Mouse (Mus musculus) gastrocnemius, adult 8-10 months (tissue): ENCODE measurements around the gene Krtap9-5. TPM values are rescaled to one million over a fixed set of nuclear protein-coding genes. Genes with fewer than 3 reads are reported as not detected.

Experiments used
- DNase-seq, 2 experiments: peaks; one replicate each; pipeline ENCODE4 v3.0.0; 2022; ENCODE audit warnings: low spot score in 2 of 2
- total RNA-seq, 4 experiments: library from RNA; stranded (reverse); gene quantifications; 2 replicates each; pipeline ENCODE4 v1.2.4; 2022

Gene Krtap9-5
- total RNA-seq = not detected

DNA sequence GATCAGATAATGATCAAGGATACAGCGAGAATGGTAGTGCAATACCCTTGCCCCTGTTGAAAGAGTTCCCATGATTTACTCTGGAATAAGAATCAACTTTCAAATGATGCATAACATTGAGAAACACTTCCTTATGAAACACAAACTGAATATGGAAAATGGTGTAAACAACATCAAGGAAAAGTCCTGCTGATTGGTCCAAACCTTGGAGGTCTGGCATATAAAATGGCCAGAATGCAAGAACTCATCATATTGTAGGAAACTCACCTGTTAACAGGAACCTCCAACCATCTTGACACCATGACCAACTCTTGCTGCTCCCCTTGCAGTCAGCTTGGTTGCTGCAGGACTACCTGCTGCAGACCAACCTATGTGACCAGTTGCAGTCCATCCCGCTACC lies at the start of gene Krtap9-5:
Gene Krtap9-5 (plus strand): TSS at position 301 of the 400 bp plus-strand sequence.
- no peak for DNase-seq

DNA sequence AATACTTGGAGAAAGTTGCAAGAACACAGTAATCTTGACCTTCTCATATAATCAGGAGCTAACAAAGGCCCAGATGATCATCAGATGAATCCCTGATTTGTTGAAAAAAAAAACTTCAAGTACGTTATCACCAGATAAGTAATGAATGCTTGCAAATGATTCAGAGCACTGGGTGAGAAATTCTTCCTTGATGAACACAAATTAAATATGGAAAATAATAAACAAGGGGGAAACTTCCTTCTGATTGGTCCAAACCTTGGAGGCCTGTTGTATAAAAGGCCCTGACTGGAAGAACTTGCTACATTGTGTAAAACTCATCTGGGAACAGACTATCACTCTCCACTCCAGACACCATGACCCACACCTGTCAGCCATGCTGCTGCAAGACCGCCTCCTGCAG lies 40.7 kb upstream of the Krtap9-5 start, which contains the start of gene Krtap31-1:
Gene Krtap31-1 (plus strand): TSS at position 301 of the 400 bp plus-strand sequence.
- DNase-seq = no peak

DNA sequence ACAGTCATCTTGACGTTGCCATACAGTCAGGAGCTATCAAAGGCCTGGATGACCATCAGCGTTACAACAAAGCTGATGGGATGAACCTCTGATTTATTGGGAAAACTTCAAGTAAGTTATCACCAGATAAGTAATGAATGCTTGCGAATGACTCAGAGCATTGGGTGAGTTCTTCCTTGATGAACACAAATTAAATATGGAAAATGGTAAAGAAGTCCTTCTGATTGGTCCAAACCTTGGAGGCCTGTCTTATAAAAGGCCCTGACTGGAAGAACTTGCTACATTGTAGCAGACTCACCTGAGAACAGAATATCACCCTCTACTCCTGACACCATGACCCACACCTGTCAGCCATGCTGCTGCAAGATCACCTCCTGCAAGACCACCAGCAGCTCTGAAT lies 33.8 kb upstream of the Krtap9-5 start, which contains the start of gene Gm11565:
Gene Gm11565 (plus strand): TSS at position 301 of the 400 bp plus-strand sequence.
- no peak for DNase-seq

DNA sequence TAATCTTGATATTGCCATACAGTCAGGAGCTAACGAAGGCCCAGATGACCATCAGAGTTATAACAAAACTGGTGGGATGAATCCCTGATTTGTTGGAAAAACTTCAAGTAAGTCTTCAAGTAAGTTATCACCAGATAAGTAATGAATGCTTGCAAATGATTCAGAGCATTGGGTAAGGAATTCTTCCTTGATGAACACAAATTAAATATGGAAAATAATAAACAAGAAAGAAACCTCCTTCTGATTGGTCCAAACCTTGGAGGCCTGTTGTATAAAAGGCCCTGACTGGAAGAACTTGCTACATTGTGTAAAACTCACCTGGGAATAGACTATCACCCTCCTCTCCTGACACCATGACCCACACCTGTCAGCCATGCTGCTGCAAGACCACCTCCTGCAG lies 12.3 kb upstream of the Krtap9-5 start, which contains the start of gene Krtap31-2:
Gene Krtap31-2 (plus strand): TSS at position 301 of the 400 bp plus-strand sequence.
- DNase-seq = no peak

DNA sequence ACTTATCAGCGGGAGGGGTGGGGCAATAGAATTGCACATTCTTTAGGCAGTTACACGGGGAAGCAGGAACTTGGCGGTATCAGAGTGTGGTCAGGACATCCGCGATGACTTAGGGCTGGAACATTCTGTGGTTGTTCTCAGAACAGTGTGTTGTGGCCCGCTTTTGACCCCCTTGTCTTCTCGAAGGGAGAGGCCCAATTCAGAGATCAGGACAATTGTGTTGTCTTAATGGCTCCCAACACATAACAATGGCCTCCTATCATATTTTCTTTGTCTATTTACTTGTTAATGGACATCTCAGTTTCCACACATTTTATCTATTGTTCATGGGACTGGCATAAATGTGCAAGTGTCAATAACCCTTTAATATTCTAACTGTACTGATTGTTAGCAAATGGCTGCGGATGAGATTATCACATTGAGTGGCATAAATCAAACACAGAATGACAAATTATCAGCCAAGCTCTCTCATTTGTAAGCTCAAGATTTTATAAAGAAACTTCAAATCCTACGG lies 10.5 kb upstream of the Krtap9-5 start:
- DNase-seq = no peak

DNA sequence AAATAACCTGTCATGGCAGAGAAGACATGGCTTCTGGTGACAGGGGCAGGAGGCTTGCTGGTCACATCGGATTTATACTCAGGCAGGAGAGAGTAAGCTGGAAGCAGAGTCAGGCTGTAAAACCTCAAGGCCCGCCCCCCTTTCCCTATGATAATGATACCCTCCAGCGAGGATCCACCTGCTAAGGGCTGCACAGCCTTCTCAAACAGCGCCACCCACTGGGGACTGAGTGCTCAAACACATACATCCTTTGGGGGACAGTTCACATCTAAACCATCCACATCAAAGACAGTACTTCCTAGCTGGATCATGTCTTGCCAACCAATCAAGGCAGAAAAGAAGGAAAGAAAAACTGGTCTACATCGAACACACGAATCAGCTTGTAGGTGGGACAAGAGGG lies 15.9 kb downstream of the Krtap9-5 start:
- DNase-seq = no peak

DNA sequence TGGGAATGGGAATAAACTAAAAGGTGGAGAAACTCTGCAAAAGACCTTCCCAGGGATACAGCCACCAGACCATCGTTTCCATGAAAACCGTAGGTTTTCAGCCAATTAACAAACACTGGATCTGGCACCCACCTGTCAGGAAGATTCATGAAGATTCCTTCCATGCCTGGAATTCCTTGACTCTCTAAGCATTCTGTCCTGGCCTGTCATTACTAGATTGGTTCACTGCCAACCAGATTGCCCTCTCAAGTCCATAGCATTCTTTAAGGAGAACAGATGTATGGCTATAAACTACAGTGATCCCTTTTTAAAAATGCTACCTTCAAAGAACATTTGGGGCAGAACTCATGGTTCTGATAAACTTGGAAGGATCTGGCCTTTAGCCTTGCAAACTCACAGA lies 17.7 kb downstream of the Krtap9-5 start:
- DNase-seq = no peak

DNA sequence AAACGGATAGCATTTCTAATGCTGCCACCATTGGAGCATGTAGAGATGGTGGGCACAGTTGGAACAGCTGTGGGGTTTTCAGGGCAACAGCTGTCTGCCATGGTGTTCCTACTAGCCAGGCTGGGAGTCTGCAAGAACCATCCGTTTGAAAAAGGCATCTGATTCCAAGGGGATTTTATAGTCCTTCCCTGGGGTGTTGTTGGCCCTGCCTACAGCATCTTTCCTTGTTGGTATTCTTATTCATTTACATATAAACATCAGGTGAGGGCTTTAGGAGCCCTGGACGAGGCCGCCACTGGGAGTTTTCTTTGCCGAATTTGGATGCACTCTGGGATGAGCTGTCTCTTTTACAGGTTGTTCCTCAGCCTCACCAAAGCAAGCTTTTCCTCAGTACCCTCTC lies 30.7 kb downstream of the Krtap9-5 start, which contains the start of gene Krtap29-1:
Gene Krtap29-1 (minus strand): TSS at position 101 of the 400 bp plus-strand sequence.
- DNase-seq = no peak

DNA sequence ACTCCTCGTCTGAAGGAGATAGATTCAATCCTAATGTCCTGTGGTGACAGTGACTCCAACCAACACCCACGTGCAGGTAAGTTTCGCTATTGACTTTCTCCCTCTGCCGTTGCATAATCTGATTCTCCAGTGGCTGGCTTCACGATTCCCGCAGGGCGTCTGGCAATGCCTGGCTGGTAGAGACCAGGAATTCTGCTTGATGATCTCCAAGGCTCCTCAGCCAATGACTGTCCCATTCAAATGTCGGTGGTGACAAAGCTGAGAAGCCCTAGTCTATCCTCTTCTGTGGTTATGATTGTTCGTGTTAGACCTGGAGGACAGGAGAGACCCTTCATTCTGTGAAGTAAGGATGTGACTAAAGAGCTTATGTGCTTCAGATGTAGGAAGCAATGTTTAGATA lies 34.5 kb downstream of the Krtap9-5 start:
- DNase-seq = no peak

DNA sequence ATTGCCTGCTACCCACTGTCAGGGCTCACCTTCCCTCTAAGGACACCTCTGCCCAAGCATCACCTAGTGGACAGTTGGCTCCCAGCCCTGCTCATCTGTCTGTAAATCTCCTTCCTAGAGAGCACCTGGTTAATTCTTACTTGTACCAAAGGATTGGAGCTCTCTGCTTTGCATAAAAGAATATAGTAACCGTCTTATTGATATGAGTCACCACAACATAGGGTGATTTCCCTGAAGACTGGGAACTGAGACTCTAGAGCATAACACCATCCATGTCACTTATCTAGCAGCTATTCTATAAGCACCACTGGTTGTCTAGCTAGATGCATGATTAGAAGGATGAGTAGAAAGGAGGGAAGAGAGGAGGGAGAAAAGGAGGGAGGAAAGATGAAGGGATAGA lies 35.2 kb downstream of the Krtap9-5 start:
- no peak for DNase-seq

DNA sequence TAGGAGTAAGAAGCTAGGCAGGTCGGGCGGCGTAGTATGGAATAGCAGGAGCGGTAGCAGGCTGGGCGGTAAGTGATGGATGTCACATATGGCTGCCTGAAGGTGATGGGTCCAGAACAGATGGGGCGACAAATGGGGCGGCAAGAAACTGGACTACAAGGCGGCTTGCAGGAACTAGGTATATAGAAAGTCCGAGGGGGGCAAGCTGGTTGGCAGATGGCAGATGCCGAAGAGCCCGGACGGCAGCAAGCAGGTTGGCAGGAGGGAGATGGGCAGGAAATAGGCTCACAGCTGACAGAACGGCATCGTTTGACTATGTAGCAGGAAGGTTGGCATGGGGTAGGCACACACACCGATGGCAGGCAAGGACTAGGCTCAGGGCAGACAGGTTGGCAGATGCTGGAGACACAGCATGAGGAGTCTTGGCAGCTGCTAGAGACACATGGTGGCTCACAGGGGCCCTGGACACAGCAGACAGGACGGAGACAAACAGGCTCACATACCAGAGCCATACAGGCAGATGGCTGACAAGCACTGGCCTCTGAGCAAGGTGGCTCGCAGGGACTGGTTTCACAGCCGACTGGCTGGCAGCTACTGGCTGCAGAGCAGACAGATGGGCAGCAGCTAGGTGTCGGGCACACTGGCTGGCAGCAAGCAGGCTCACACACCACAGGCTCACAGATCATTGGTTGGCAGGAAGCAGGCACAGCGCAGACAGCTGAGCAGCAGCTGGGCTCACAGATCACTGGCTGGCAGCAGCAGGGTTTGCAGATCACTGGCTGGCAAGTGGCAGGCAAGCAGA lies 37.2 kb downstream of the Krtap9-5 start:
- peak in 1 of 2 experiments; percentile 34 for DNase-seq

DNA sequence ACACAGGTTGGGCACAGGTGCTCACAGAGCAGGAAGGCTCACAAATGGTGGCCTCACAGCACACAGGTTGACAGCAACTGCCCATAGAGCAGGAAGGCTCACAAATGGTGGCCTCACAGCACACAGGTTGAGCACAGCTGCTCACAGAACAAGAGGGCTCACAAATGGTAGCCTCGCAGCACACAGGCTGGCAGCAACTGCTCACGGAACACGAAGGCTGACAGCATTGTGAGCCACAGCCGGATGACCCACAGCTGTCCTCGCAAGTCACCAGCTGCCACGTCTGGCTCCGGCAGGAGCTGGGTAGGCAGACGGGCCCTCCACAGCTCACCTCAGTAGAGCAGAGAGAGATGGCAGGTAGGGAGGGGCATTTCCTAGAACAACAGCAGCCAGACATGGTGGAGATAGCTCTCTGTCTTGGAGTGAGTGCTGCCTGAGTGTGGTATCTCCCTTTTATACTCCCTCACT lies 37.9 kb downstream of the Krtap9-5 start, which contains the start of gene Krtap16-1:
Gene Krtap16-1 (minus strand): TSS at position 418 of the 468 bp plus-strand sequence.
- no peak for DNase-seq

DNA sequence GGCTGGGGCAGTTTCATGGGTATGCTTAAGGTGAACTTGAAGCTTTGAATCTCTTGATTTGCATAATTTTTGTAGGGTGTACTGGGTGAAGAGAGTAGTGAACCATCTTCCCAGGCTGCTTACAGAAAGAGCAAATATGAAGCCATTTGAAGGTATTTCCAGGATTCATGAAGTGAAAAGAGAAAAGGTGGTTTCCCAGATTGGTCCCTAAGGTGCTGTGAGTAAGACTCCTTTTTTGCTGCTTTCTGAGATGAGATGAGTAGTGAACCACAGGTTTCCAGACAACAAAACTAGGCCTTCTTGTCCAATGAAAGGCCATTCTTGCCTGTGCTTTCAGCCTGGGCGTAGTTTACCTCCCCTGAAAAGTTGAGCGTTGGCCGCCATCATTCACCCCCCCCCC lies 40.3 kb downstream of the Krtap9-5 start:
- no peak for DNase-seq

DNA sequence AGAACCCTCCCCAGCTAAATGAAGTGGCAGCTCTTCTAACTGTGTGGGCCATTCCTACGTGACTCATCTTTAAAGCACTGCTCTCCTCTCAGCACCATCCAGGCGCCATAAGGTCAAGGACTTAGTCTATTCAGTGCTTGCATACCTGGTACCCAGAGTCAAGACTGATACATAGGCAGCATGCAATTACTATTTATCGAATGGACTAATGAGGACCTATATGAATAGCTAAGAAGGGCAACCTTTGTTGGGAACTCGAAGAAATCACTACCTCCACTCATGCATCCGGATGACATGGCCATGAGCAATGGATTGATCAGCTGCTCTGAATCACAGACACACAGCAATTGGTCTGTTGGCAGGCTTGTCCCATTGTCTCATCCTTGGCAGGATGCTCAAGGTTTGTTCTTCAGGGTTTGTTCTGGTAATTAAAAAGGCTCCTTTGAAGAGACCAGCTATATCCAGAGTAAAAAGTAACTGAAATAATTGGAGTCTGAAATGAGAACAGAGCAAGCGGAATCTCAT lies 41.7 kb downstream of the Krtap9-5 start:
- no peak for DNase-seq

DNA sequence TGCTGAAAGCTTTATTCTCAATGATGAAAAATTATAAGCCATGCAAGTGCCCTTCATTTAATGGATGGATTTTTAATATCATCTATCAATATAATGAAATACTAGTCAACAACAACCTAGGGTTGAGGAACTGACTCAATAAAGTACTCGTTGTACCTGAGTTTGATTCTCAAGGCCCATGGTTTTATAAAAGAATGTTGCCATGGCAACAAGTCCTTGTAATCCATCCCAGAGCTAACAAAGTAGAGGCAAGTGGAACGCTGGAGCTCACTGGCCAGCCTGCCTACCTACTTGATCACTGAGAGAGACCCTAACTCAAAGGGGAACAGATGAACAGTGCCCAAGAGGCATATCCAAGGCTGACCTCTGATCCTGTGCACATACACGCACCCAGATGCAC lies 42.3 kb downstream of the Krtap9-5 start:
- DNase-seq = no peak

DNA sequence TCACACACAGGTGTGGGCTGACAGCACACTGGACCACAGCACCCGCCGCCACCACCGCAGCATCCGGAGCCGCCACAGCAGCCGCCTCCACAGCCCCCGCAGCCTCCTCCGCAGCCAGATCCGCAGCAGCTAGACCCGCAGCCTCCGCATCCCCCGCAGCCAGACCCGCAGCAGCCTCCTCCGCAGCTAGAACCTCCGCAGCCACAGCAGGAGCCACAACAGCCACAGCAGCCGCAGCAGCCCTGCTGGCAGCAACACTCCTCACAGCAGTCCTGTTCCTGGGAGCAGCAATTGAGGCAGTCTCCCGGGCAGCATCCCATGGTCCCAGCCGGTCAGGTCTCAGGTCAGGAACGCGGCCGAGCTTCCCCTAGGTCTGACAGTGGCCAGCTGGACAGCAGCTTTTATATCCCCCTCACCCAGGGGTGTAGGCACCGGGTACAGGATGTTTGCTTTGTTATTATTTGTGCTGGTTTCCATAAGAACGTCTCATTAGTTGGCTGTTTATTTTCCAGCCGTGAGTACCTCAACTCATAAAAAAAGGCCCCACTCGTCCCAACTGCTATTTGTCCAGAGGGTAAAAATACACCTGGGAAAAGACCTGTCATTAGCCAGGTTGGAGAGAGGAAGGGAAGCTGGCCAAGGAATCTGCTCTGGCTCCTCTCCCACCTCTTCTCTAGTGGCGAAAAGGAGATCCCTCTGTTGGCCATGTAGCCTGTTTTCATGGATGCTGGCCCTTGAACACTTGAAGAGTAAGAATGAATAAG lies 45.5 kb downstream of the Krtap9-5 start, which contains the start of gene Krtap17-1:
Gene Krtap17-1 (minus strand): TSS at position 375 of the 764 bp plus-strand sequence.
- no peak for DNase-seq

DNA sequence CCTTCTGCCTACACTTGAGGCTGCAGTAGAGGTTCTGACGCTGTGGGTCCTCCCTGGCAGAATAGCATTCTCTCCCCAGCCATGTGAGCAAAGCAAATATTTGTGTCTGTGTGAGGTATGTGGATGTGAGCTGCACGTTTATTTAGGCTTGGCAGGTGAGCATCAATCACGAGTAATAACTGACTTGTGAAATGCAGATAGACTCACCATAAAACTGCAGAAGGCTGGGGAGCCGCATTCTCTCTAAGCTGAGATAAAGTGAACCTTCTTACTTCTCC lies 46.0 kb downstream of the Krtap9-5 start:
- DNase-seq = no peak

DNA sequence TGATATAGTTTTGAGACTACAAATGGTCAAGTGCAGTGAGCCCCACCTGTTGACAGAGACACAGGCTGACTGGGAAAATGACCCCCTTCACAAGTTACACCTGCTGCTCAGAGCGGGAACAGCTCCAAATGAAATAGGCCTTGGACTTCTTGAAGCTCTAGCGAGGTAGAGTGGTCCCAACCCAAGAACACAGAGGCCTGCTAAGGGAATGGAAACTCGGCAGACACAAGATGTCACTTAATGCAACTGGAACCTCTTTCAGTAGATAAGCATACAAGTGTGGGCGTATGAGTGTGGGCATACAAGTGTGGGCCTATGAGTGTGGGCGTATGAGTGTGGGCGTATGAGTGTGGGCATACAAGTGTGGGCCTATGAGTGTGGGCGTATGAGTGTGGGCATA lies 50.8 kb downstream of the Krtap9-5 start:
- DNase-seq = no peak
